Mouse (Mus musculus) forebrain, embryonic 10.5 days (tissue): ENCODE results near the gene Klhl3. TPM values are rescaled to one million over a fixed set of nuclear protein-coding genes. Genes with fewer than 3 reads are reported as not detected.

ENCODE experiments used
- DNase-seq: peaks from one replicate; pipeline ENCODE4 v3.0.0-alpha.2; 2017; ENCODE audit warnings: low spot score; ENCODE audit errors: extremely low spot score
- H3K27ac ChIP-seq: fragments of 300-500 bp; sonication (generic); 2 replicates; pipeline ENCODE4 v1.5.1; 2016; ENCODE audit warnings: mild to moderate bottlenecking
- H3K27me3 ChIP-seq: fragments of 300-500 bp; sonication (generic); 2 replicates; pipeline ENCODE4 v1.6.1; 2016; ENCODE audit warnings: mild to moderate bottlenecking; ENCODE audit not compliant: poor library complexity, severe bottlenecking
- H3K36me3 ChIP-seq: fragments of 300-500 bp; sonication (generic); replicated peaks from 2 replicates; pipeline ENCODE4 v1.6.1; 2016; ENCODE audit warnings: mild to moderate bottlenecking, moderate library complexity
- H3K4me1 ChIP-seq: fragments of 300-500 bp; sonication (generic); 2 replicates; pipeline ENCODE4 v1.6.1; 2016
- H3K4me3 ChIP-seq: fragments of 300-500 bp; sonication (generic); 2 replicates; pipeline ENCODE4 v1.5.1; 2016; ENCODE audit warnings: mild to moderate bottlenecking, moderate library complexity
- H3K9me3 ChIP-seq: fragments of 300-500 bp; sonication (generic); 2 replicates; pipeline ENCODE4 v1.6.1; 2016; ENCODE audit warnings: mild to moderate bottlenecking, moderate library complexity
- WGBS: fragments of 180-500 bp; shearing (Covaris S2); methylation state at CpG from one replicate; pipeline ENCODE4 v1.1.7; 2016; 5-methylcytosine and 5-hydroxymethylcytosine counted together
- polyA plus RNA-seq: library from polyadenylated mRNA; unstranded; fragments of >200 nt; fragmentation: Nextera tagmentation; extraction: Ambion mirVana; gene quantifications from 2 replicates; pipeline ENCODE4 v1.2.1, GENCODE M21; 2016

The Klhl3 gene
- polyA plus RNA-seq, 1 experiment from 2014 or later: 2.1 TPM

GRCm38 (mm10) chr13:58051654-58052053 is 61.7 kb downstream of the Klhl3 start:
- Histone ChIP-seq H3K27ac (no peak overlapping the region), H3K9me3 (peaks cover 7% of the 10 kb centered on the region), H3K27me3 (no peaks in the 10 kb centered on the region), H3K4me1 (no peaks in the 10 kb centered on the region), H3K4me3 (no peak overlapping the region), H3K36me3 (0 out of 2 replicates have a peak, but pooled peaks cover 2% of the 10 kb centered on the region)
- no peak for DNase-seq
- 85% methylated on average over 10 of the region's 10 CpGs for WGBS

GRCm38 (mm10) chr13:58051251-58051650 is 62.1 kb downstream of the Klhl3 start:
- H3K4me1 ChIP-seq: no peaks in the 10 kb centered on the region
- no peaks in the 10 kb centered on the region for H3K27me3 ChIP-seq
- H3K4me3 ChIP-seq: no peak overlapping the region
- H3K9me3 ChIP-seq: peaks cover 3% of the 10 kb centered on the region; the same call in 1 of the 2 replicates
- no peak overlapping the region for H3K27ac ChIP-seq
- no peaks in the 10 kb centered on the region for H3K36me3 ChIP-seq
- DNase-seq: no peak
- 55% methylated on average over 7 of the region's 7 CpGs for WGBS

DNA sequence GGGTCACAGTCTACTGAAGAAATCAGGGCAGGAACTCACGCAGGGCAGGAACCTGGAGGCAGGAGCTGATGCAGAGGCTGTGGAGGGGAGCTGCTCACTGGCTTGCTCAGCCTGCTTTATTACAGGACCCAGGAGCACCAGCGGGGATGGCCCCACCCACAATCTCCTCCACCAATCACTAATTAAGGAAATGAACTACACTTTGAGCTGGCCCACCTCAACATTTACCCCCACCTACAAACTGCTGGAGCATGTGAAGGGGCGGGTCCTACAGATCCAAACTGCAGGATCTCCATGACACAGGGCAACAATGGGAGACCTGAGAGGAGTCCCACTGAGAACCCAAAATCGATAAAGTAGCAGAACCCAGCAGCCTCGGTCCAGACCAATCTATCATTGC is 64.3 kb downstream of the Klhl3 start:
- DNase-seq: no peak
- Histone ChIP-seq H3K27me3 (no peaks in the 10 kb centered on the region), H3K4me3 (no peak overlapping the region), H3K9me3 (no peaks in the 10 kb centered on the region; the same call in 1 of the 2 replicates), H3K36me3 (no peaks in the 10 kb centered on the region), H3K4me1 (no peaks in the 10 kb centered on the region), H3K27ac (no peak overlapping the region)
- WGBS: 69% methylated on average over 5 of the region's 5 CpGs

GRCm38 (mm10) chr13:58048076-58048475 is 65.3 kb downstream of the Klhl3 start:
- no peak overlapping the region for H3K4me3 ChIP-seq
- no peaks in the 10 kb centered on the region for H3K36me3 ChIP-seq
- WGBS: 82% methylated on average over 3 of the region's 3 CpGs
- no peak overlapping the region for H3K27ac ChIP-seq
- no peaks in the 10 kb centered on the region for H3K4me1 ChIP-seq
- no peaks in the 10 kb centered on the region; the same call in 1 of the 2 replicates for H3K9me3 ChIP-seq
- no peak for DNase-seq
- no peaks in the 10 kb centered on the region for H3K27me3 ChIP-seq

DNA sequence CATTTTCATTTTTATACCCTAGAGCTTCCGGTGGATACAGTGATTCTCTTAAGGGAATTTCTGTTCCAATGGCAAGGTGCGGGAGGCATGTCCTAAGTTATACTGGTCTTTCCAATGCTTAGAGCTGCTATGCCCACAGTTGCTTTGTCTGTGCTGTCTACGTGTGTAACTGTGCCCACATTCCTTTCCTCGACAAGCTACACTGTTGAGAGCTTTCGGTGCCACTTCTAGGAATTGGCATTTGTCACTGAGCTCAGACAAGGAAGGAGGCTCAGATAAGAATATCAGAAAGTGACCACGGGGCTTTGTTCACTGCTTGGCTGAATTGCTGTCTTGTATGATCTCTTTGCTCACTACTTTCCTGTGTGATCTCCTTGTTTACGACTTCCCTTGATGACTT is 67.2 kb downstream of the Klhl3 start:
- Histone ChIP-seq H3K9me3 (no peaks in the 10 kb centered on the region; the same call in 1 of the 2 replicates), H3K4me1 (no peaks in the 10 kb centered on the region), H3K27me3 (no peaks in the 10 kb centered on the region), H3K4me3 (no peak overlapping the region), H3K36me3 (no peaks in the 10 kb centered on the region), H3K27ac (no peak overlapping the region)
- DNase-seq: no peak
- 94% methylated on average over 7 of the region's 7 CpGs for WGBS

GRCm38 (mm10) chr13:58045278-58045677 is 68.1 kb downstream of the Klhl3 start:
- no peak overlapping the region for H3K4me3 ChIP-seq
- H3K27me3 ChIP-seq: no peaks in the 10 kb centered on the region
- no peaks in the 10 kb centered on the region for H3K4me1 ChIP-seq
- no peaks in the 10 kb centered on the region for H3K36me3 ChIP-seq
- WGBS: 52% methylated on average over 4 of the region's 4 CpGs
- no peak for DNase-seq
- H3K9me3 ChIP-seq: no peaks in the 10 kb centered on the region; the same call in 1 of the 2 replicates
- no peak overlapping the region for H3K27ac ChIP-seq

GRCm38 (mm10) chr13:58043278-58043677 is 70.1 kb downstream of the Klhl3 start:
- H3K36me3 ChIP-seq: no peaks in the 10 kb centered on the region
- WGBS: 94% methylated on average over 8 of the region's 8 CpGs
- H3K4me1 ChIP-seq: no peaks in the 10 kb centered on the region
- no peaks in the 10 kb centered on the region for H3K27me3 ChIP-seq
- H3K4me3 ChIP-seq: no peak overlapping the region
- DNase-seq: no peak
- H3K27ac ChIP-seq: no peak overlapping the region
- H3K9me3 ChIP-seq: no peaks in the 10 kb centered on the region; the same call in 1 of the 2 replicates

DNA sequence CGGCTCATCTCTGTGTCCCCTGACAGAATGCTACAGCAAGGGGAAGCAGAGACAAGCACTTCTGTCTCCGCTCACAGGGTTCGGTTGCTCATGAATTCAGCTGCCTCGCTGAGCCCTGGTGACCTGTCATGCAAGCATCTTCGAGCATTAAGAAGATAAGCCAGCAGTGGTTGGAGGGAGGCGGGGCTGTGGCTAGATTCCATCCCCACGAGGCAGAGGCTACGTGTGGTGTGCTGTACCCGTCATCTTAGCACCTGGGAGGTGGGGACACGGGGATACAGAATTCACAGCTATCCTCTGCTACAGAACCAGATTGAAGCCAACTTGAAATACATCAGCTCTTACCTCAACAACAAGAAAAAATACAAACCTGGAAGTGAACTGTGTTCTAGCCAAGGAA is 73.3 kb downstream of the Klhl3 start:
- 80% methylated on average over 10 of the region's 10 CpGs for WGBS
- Histone ChIP-seq H3K27ac (no peak overlapping the region), H3K9me3 (no peaks in the 10 kb centered on the region), H3K4me1 (no peaks in the 10 kb centered on the region), H3K4me3 (no peak overlapping the region), H3K27me3 (no peaks in the 10 kb centered on the region), H3K36me3 (no peaks in the 10 kb centered on the region)
- DNase-seq: no peak

GRCm38 (mm10) chr13:58037506-58037905 is 75.9 kb downstream of the Klhl3 start:
- Histone ChIP-seq H3K4me1 (no peaks in the 10 kb centered on the region), H3K36me3 (no peaks in the 10 kb centered on the region), H3K4me3 (no peak overlapping the region), H3K9me3 (no peaks in the 10 kb centered on the region), H3K27ac (no peak overlapping the region), H3K27me3 (no peaks in the 10 kb centered on the region)
- whole genome bisulfite sequencing: 79% methylated on average over 8 of the region's 8 CpGs
- DNase-seq: no peak

DNA sequence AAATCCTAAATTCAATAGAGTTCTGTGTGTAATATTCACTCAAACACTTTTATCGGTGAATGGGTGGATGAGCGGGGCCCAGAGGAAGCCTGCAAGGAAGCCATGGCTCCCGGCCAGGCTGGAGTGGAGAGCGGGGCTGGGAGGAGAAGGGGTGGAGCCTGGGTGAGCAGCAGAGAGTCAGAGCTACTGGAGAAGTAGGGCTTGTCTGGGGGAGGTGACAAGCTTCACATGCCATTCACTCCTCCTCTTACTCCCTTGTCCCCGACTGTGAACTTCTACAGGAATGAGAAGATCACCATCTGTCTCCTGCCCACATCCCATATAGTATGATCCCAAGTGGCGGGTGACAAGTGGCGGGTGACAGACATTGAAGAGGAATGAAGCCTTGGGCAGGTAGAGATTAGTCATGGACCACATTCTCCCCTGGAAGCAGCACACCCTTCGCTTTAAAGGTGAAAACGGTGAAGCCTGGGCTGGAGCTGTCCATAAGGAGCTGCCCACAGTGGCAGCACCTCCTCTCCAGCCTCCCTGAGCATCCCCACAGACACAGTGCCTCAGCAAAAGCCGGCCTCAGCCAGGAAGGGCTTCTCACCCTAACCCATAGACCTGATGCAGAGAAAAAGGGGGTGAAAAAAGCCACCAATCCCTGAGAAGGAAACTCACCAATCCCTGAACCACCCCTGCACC is 77.8 kb downstream of the Klhl3 start:
- Histone ChIP-seq H3K27ac (no peak overlapping the region), H3K9me3 (no peaks in the 10 kb centered on the region), H3K4me1 (no peaks in the 10 kb centered on the region), H3K27me3 (no peaks in the 10 kb centered on the region), H3K4me3 (no peak overlapping the region), H3K36me3 (no peaks in the 10 kb centered on the region)
- WGBS: 78% methylated on average over 10 of the region's 10 CpGs
- no peak for DNase-seq

DNA sequence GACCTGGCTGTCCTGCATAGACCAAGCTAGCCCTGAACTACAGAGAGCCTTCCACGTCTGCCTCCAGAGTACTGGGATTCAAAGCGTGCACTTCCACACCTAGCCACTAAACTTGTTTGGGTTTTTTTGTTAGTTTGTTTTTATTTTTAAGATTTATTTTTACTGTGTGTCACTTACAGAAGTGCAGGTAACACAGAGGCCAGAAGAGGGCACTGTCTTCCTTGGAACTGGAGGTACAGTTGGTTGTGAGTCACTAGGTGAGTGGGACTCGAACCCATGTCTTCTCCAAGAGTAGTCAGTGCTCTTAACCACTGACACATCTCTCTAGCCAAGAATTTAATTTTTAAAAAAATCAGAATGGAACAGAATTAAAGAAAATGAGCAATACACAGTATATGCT is 78.4 kb downstream of the Klhl3 start:
- H3K4me3 ChIP-seq: no peak overlapping the region
- no peaks in the 10 kb centered on the region for H3K27me3 ChIP-seq
- H3K36me3 ChIP-seq: no peaks in the 10 kb centered on the region
- WGBS: 92% methylated on average over 3 of the region's 3 CpGs
- H3K9me3 ChIP-seq: no peaks in the 10 kb centered on the region
- H3K27ac ChIP-seq: no peak overlapping the region
- no peak for DNase-seq
- H3K4me1 ChIP-seq: no peaks in the 10 kb centered on the region

- no peaks in the 10 kb centered on the region for H3K9me3 ChIP-seq
- H3K4me1 ChIP-seq: no peaks in the 10 kb centered on the region
- H3K27ac ChIP-seq: no peak overlapping the region
- no peaks in the 10 kb centered on the region for H3K27me3 ChIP-seq
- H3K4me3 ChIP-seq: no peak overlapping the region
- DNase-seq: no peak
- no peaks in the 10 kb centered on the region for H3K36me3 ChIP-seq
- 95% methylated on average over 6 of the region's 6 CpGs for WGBS
These were observed 78.9 kb downstream of the Klhl3 start for GRCm38 (mm10) chr13:58034507-58034906.

GRCm38 (mm10) chr13:58031755-58032154 is 81.6 kb downstream of the Klhl3 start:
- peak; percentile 75 for DNase-seq
- no peaks in the 10 kb centered on the region for H3K4me1 ChIP-seq
- no peaks in the 10 kb centered on the region for H3K36me3 ChIP-seq
- no peak overlapping the region for H3K27ac ChIP-seq
- no peaks in the 10 kb centered on the region for H3K27me3 ChIP-seq
- H3K9me3 ChIP-seq: no peaks in the 10 kb centered on the region
- WGBS: 56% methylated on average over 6 of the region's 6 CpGs
- no peak overlapping the region for H3K4me3 ChIP-seq

GRCm38 (mm10) chr13:58027115-58027514 is 86.3 kb downstream of the Klhl3 start:
- Histone ChIP-seq H3K36me3 (no peaks in the 10 kb centered on the region), H3K27ac (no peak overlapping the region), H3K4me1 (peaks cover 19% of the 10 kb centered on the region), H3K9me3 (no peaks in the 10 kb centered on the region), H3K27me3 (no peaks in the 10 kb centered on the region), H3K4me3 (no peak overlapping the region)
- WGBS: 89% methylated on average over 8 of the region's 8 CpGs
- no peak for DNase-seq
